Mouse (Mus musculus) ES-E14 (cell line): ENCODE data around the gene Dpysl5. TPM values are rescaled to one million over a fixed set of nuclear protein-coding genes. Genes with fewer than 3 reads are reported as not detected.
"Not testable (repeated sequence)": the region's sequence is repeated elsewhere in the genome, so short reads cannot be mapped to it uniquely, and the experiment has no call there.

ENCODE experiments used
- DNase-seq: peaks from one replicate; pipeline ENCODE4 v3.0.0-alpha.2; 2013; ENCODE audit warnings: low read depth, low spot score
- H3K27ac ChIP-seq: 2 replicates; pipeline ENCODE4 v1.5.1; 2012; ENCODE audit warnings: low read depth, mild to moderate bottlenecking, low read length, moderate library complexity, mixed read lengths; ENCODE audit not compliant: poor library complexity, insufficient read depth, severe bottlenecking
- H3K36me3 ChIP-seq: 2 replicates; pipeline ENCODE4 v1.6.1; 2012; ENCODE audit warnings: mild to moderate bottlenecking, low read length, moderate library complexity, mixed read lengths; ENCODE audit not compliant: control insufficient read depth, poor library complexity, insufficient read depth, severe bottlenecking
- H3K4me1 ChIP-seq, 2 experiments: fragments of 150-350 bp in 1 of 2; sonication (generic) in 1 of 2; 2 replicates each; pipeline ENCODE4 v1.6.1; 2012; ENCODE audit warnings: low read length in 2 of 2, mild to moderate bottlenecking in 1 of 2, mixed read lengths in 1 of 2; ENCODE audit not compliant: control insufficient read depth in 2 of 2, insufficient read depth in 2 of 2, poor library complexity in 1 of 2
- H3K4me3 ChIP-seq, 2 experiments: fragments of 150-350 bp in 1 of 2; sonication (generic) in 1 of 2; 2 replicates each; pipeline ENCODE4 v1.5.1; 2012; ENCODE audit warnings: low read length in 2 of 2, low read depth in 1 of 2, mild to moderate bottlenecking in 1 of 2, mixed read lengths in 1 of 2; ENCODE audit not compliant: insufficient read depth in 1 of 2, poor library complexity in 1 of 2, severe bottlenecking in 1 of 2
- H3K9ac ChIP-seq: 2 replicates; pipeline ENCODE4 v1.6.1; 2012; ENCODE audit warnings: low read depth, mild to moderate bottlenecking, low read length, mixed read lengths; ENCODE audit not compliant: poor library complexity, insufficient read depth, severe bottlenecking
- H3K9me3 ChIP-seq: fragments of 150-350 bp; sonication (generic); 2 replicates; pipeline ENCODE4 v1.6.1; 2012; ENCODE audit warnings: low read depth, mild to moderate bottlenecking, low read length; ENCODE audit not compliant: control insufficient read depth, insufficient read depth
- CHD2 ChIP-seq: IDR thresholded peaks from 2 replicates; pipeline ENCODE4 v1.6.1; 2014; ENCODE audit warnings: mild to moderate bottlenecking, low read depth, low read length, inconsistent platforms
- HCFC1 ChIP-seq: IDR thresholded peaks from 2 replicates; pipeline ENCODE4 v1.6.1; 2012; ENCODE audit warnings: low read length, inconsistent platforms, borderline replicate concordance; ENCODE audit not compliant: insufficient read depth
- MAFK ChIP-seq: IDR thresholded peaks from 2 replicates; pipeline ENCODE4 v1.6.1; 2014; ENCODE audit warnings: mild to moderate bottlenecking, low read depth, low read length, inconsistent platforms; ENCODE audit not compliant: insufficient read depth
- ZC3H11A ChIP-seq: IDR thresholded peaks from 2 replicates; pipeline ENCODE4 v1.6.1; 2012; ENCODE audit warnings: low read depth, mild to moderate bottlenecking, inconsistent platforms, low read length, borderline replicate concordance
- ZNF384 ChIP-seq: IDR thresholded peaks from 2 replicates; pipeline ENCODE4 v1.6.1; 2012; ENCODE audit warnings: low read depth, low read length, inconsistent platforms
- in situ Hi-C, 2 experiments: fragments of 600-800 bp; cut with MboI; formaldehyde crosslinking; loops; one replicate each; pipeline ENCODE4 v1.15.1; 2025; ENCODE audit warnings: low sequenced_read_pairs in 2 of 2, inconsistent platforms in 1 of 2; ENCODE audit not compliant: unreplicated experiment in 2 of 2
- total RNA-seq: library from RNA; depleted of rRNA; stranded (reverse); fragments of 300-350 nt; gene quantifications from 2 replicates; pipeline ENCODE4 v1.2.3, GENCODE M21; 2012

Gene Dpysl5
- total RNA-seq, 1 experiment: 5.3 TPM

GRCm38 (mm10) chr5:30700361-30701000, 10.9 kb upstream of the Dpysl5 start:
- no peaks in the 10 kb centered on the region for H3K36me3 ChIP-seq
- H3K27ac ChIP-seq: no peak overlapping the region
- no peaks in the 10 kb centered on the region for H3K4me1 ChIP-seq
- H3K9ac ChIP-seq: no peak overlapping the region
- H3K9me3 ChIP-seq: no peaks in the 10 kb centered on the region
- no peak for DNase-seq
- in situ Hi-C loops: no loop called here
- H3K4me3 ChIP-seq: no peak overlapping the region
- TF ChIP-seq MAFK (no peak), HCFC1 (no peak)

- DNase-seq, H3K9ac ChIP-seq, H3K36me3 ChIP-seq, H3K27ac ChIP-seq, H3K4me3 ChIP-seq, in situ Hi-C loops, H3K4me1 ChIP-seq, H3K9me3 ChIP-seq: not testable (repeated sequence)
These were observed 10.0 kb upstream of the Dpysl5 start for GRCm38 (mm10) chr5:30701373-30701772.

GRCm38 (mm10) chr5:30701866-30702265, 9.5 kb upstream of the Dpysl5 start:
- no peak for TF ChIP-seq ZC3H11A
- no peak for TF ChIP-seq ZNF384
- TF ChIP-seq HCFC1: no peak
- no peak for TF ChIP-seq MAFK
- no peak for TF ChIP-seq CHD2
- in situ Hi-C loops: no loop called here
- no peak for DNase-seq
- no peaks in the 10 kb centered on the region for H3K36me3 ChIP-seq
- H3K9ac ChIP-seq: no peak overlapping the region
- no peaks in the 10 kb centered on the region for H3K9me3 ChIP-seq
- no peak overlapping the region for H3K27ac ChIP-seq
- no peak overlapping the region for H3K4me3 ChIP-seq
- no peaks in the 10 kb centered on the region for H3K4me1 ChIP-seq

GRCm38 (mm10) chr5:30709744-30710383, 1.5 kb upstream of the Dpysl5 start:
- Histone ChIP-seq H3K9me3 (no peaks in the 10 kb centered on the region), H3K36me3 (no peaks in the 10 kb centered on the region), H3K9ac (no peak overlapping the region), H3K4me3 (no peak overlapping the region), H3K4me1 (peaks cover 2 to 7% of the 10 kb centered on the region in 2 experiments; a peak in 1 of 4 replicates), H3K27ac (no peak overlapping the region)
- peak; percentile 74 for DNase-seq
- in situ Hi-C loops: no loop called here
- no peak for TF ChIP-seq CHD2
- no peak for TF ChIP-seq MAFK
- peak; percentile 77; the same call in 1 of the 2 replicates for TF ChIP-seq ZC3H11A
- no peak for TF ChIP-seq ZNF384
- TF ChIP-seq HCFC1: no peak

- no peak overlapping the region for H3K27ac ChIP-seq
- no peaks in the 10 kb centered on the region for H3K36me3 ChIP-seq
- H3K9me3 ChIP-seq: no peaks in the 10 kb centered on the region
- DNase-seq: no peak
- no peak overlapping the region for H3K9ac ChIP-seq
- no peak for TF ChIP-seq HCFC1
- no peak for TF ChIP-seq ZC3H11A
- no peak overlapping the region for H3K4me3 ChIP-seq
- H3K4me1 ChIP-seq: peaks cover 2 to 7% of the 10 kb centered on the region in 2 experiments; a peak in 1 of 4 replicates
- in situ Hi-C loops: no loop called here
These were observed 878 bp upstream of the Dpysl5 start for GRCm38 (mm10) chr5:30710486-30710885.
